Mouse (Mus musculus): Measurements from ENCODE around the gene Notch3.

DNA sequence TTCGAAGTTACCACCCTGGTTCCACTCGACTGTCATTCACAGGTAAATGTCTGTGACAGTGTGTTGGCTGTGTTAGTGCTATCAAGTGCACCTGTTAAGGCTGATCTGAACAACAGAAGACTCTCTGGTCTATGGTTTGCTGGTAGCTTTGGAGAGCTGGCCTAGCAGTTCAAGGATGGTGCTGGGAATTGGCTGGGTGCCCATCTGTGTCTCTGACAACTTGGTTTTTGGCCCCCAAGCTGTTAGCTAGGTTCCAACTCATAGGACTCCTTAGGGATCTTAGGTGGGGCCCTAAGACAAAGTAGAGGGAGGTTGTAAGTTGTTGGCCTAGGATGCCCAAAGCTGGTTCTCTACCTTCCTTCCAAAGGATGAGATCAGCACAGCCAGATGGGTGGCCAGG, 33.1 kb upstream of the Notch3 start:
- TF ChIP-seq MAFK (IDR thresholded peaks at IDR 0.05; ENCODE audit: insufficient read depth, low read depth, low read length), result no peak
- TF ChIP-seq ZNF384 (IDR thresholded peaks at IDR 0.05; ENCODE audit: low read depth, low read length), result no peak

Measured in ES-E14 (cell line).